Mouse (Mus musculus) G1E (cell line): ENCODE data around the gene Enoph1. TPM values are rescaled to one million over a fixed set of nuclear protein-coding genes. Genes with fewer than 3 reads are reported as not detected.

Experiments used
- ATAC-seq: 2 replicates; pipeline ENCODE4 v1.8.0; 2016; ENCODE audit warnings: mild to moderate bottlenecking; ENCODE audit not compliant: insufficient number of reproducible peaks, poor library complexity, low FRiP score, severe bottlenecking; ENCODE audit errors: extremely low read depth
- DNase-seq: peaks from one replicate; pipeline ENCODE4 v3.0.0; 2012; ENCODE audit warnings: low spot score
- H3K27me3 ChIP-seq: 2 replicates; pipeline ENCODE4 v1.6.1; 2012; ENCODE audit warnings: mild to moderate bottlenecking, low read length, inconsistent platforms; ENCODE audit not compliant: insufficient read depth
- H3K36me3 ChIP-seq: replicated peaks from 2 replicates; pipeline ENCODE3; 2012; ENCODE audit warnings: mild to moderate bottlenecking, inconsistent platforms
- H3K4me1 ChIP-seq: 2 replicates; pipeline ENCODE4 v1.6.1; 2012; ENCODE audit warnings: low read depth, low read length, inconsistent platforms, mixed read lengths; ENCODE audit not compliant: insufficient read depth
- H3K4me3 ChIP-seq: 2 replicates; pipeline ENCODE4 v1.5.1; 2012; ENCODE audit warnings: low read depth, mild to moderate bottlenecking, inconsistent platforms, low read length, moderate library complexity, mixed read lengths
- H3K9me3 ChIP-seq: replicated peaks from 2 replicates; pipeline ENCODE4 v1.6.1; 2012; ENCODE audit warnings: inconsistent platforms
- CTCF ChIP-seq: IDR thresholded peaks from 2 replicates; pipeline ENCODE4 v1.5.1; 2012; ENCODE audit warnings: low read depth, low read length, inconsistent platforms, mixed read lengths
- GATA1 ChIP-seq: IDR thresholded peaks from 2 replicates; pipeline ENCODE4 v1.6.1; 2012; ENCODE audit warnings: borderline replicate concordance, low read length, inconsistent platforms, mixed read lengths
- GATA2 ChIP-seq: IDR thresholded peaks from 2 replicates; pipeline ENCODE4 v1.6.1; 2012; ENCODE audit warnings: low read depth, low read length, inconsistent platforms, borderline replicate concordance
- POLR2AphosphoS5 ChIP-seq: IDR thresholded peaks from 2 replicates; pipeline ENCODE4 v1.6.1; 2012; ENCODE audit warnings: low read depth, low read length, inconsistent platforms; ENCODE audit not compliant: insufficient replicate concordance
- TAL1 ChIP-seq: conservative IDR thresholded peaks from 2 replicates; pipeline ENCODE4 v1.6.1; 2012; ENCODE audit warnings: low read depth, low read length, inconsistent platforms, mixed read lengths
- polyA plus RNA-seq: library from polyadenylated mRNA; stranded (reverse); fragments of >175 nt; gene quantifications from 2 replicates; pipeline ENCODE4 v1.2.3, GENCODE M21; 2012
- total RNA-seq, 2 experiments: library from RNA; stranded (forward) in 1 of 2; stranded (reverse) in 1 of 2; fragments of 200-1000 nt in 1 of 2; fragments of >200 nt in 1 of 2; fragmentation: Nextera tagmentation in 1 of 2; gene quantifications; 2 replicates each; pipeline ENCODE4 v1.2.3; 2014 to 2017

Gene Enoph1
- total and polyA plus RNA-seq, 3 experiments: 34.0 to 52.4 (median 41.7) TPM

GRCm38 (mm10) chr5:100052728-100053127 lies 12.9 kb downstream of the Enoph1 start:
- no peak overlapping the region for H3K4me3 ChIP-seq
- H3K4me1 ChIP-seq: peaks cover 31% of the 10 kb centered on the region
- TF ChIP-seq POLR2AphosphoS5 (no peak), CTCF (no peak), GATA2 (no peak), GATA1 (no peak), TAL1 (no peak)
- DNase-seq: no peak
- no peak for ATAC-seq
- no peaks in the 10 kb centered on the region for H3K9me3 ChIP-seq
- peaks cover 76% of the 10 kb centered on the region for H3K36me3 ChIP-seq
- H3K27me3 ChIP-seq: no peaks in the 10 kb centered on the region

- DNase-seq: no peak
- no peak overlapping the region for H3K4me3 ChIP-seq
- peaks cover 29% of the 10 kb centered on the region for H3K4me1 ChIP-seq
- peaks cover 80% of the 10 kb centered on the region for H3K36me3 ChIP-seq
- peak; percentile 22; the same call in 1 of the 2 replicates for ATAC-seq
- no peak for TF ChIP-seq GATA2
- TF ChIP-seq CTCF: no peak
- TF ChIP-seq POLR2AphosphoS5: no peak
- TF ChIP-seq GATA1: no peak
- TF ChIP-seq TAL1: no peak
- H3K9me3 ChIP-seq: no peaks in the 10 kb centered on the region
- H3K27me3 ChIP-seq: no peaks in the 10 kb centered on the region
Measured at GRCm38 (mm10) chr5:100054807-100055547, 15.2 kb downstream of the Enoph1 start.

DNA sequence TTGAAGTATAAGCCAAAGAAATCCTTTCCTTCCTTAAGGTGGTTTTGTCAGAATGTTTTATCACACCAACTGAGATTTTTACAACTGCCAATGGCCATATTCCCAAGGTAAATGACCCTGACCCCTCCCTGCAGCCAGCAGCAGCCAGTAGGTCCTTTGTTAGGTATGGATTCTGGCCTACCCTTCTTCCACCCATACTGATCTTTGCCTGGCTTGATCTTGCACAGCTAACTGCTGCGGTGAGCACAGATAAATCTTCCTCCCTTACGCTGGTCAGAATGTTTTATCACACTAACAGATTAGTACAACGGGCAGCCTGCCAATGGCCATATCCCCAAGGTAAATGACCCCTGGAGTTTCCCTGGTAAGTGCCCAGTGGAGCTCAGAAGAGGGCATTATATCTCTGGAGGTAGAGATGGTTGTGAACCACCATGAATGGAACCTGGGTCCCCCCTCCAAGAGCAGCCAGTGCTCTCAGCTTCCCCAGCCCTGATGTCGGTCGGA lies 16.1 kb downstream of the Enoph1 start:
- ATAC-seq (no peak), DNase-seq (no peak)
- H3K9me3 ChIP-seq: no peaks in the 10 kb centered on the region
- H3K4me3 ChIP-seq: no peak overlapping the region
- peaks cover 80% of the 10 kb centered on the region for H3K36me3 ChIP-seq
- TF ChIP-seq GATA1 (no peak), CTCF (no peak)
- no peaks in the 10 kb centered on the region for H3K27me3 ChIP-seq
- peaks cover 25% of the 10 kb centered on the region for H3K4me1 ChIP-seq

DNA sequence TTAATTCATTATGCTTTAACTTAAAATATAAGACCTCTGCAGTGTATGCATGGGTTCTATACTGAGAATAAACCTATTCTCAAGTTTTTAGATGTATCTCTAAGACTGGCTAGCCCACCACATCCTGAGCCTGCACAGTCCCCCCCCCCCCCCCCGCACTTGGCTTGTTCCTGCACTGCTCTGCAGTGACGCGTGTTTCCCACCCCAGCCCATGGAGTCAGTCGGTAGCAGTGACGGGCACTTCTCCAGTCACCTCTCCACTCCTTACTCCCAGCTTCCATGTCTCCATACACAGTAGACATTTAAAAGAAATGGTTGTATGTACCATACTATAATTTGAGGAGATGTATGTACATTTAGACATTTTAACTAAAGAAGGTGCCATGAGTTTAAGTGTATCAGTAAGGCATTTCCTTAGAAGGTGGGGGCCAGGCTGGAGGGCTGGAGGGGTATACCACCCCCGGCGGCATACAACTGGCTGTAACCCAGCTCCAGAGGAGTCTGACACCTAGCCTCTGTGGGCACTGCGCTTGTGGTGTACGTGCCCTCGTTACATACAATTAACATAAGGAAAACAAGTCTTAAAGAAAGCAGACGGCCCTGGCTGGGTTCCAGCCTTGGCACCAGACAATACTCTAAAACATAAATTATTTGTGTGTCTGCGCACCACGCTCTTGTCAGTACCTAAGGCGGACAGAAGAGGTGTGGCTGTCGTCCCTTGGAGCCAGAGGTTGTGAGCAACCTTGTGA lies 17.9 kb downstream of the Enoph1 start:
- no peak for ATAC-seq
- Histone ChIP-seq H3K4me3 (no peak overlapping the region), H3K36me3 (peaks cover 85% of the 10 kb centered on the region), H3K27me3 (no peaks in the 10 kb centered on the region), H3K4me1 (peaks cover 23% of the 10 kb centered on the region), H3K9me3 (no peaks in the 10 kb centered on the region)
- DNase-seq: no peak
- no peak for TF ChIP-seq GATA2
- no peak for TF ChIP-seq GATA1
- no peak for TF ChIP-seq POLR2AphosphoS5
- no peak for TF ChIP-seq CTCF

DNA sequence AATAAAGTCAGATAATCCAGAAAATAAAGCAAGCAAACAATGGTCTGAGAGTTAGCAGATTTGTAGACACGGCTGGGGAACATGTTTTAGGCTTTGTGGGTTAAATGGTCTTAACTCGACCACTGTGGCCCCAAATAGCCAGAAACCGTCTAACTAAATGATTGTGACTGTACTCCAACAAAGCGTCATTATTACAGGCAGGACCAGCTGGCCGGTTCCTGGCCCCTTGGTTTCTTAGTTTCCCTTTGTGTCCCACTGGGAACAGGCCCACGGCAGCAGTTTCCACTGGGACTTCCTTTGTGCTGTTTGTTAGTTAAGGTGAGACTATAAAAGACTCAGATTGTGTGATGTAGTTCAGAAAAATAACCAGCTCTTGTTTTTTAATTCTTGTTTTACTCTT lies 18.9 kb downstream of the Enoph1 start:
- H3K4me3 ChIP-seq: no peak overlapping the region
- DNase-seq: no peak
- H3K36me3 ChIP-seq: peaks cover 88% of the 10 kb centered on the region
- no peak for ATAC-seq
- no peaks in the 10 kb centered on the region for H3K27me3 ChIP-seq
- no peak for TF ChIP-seq GATA2
- no peaks in the 10 kb centered on the region for H3K9me3 ChIP-seq
- H3K4me1 ChIP-seq: peaks cover 17% of the 10 kb centered on the region

DNA sequence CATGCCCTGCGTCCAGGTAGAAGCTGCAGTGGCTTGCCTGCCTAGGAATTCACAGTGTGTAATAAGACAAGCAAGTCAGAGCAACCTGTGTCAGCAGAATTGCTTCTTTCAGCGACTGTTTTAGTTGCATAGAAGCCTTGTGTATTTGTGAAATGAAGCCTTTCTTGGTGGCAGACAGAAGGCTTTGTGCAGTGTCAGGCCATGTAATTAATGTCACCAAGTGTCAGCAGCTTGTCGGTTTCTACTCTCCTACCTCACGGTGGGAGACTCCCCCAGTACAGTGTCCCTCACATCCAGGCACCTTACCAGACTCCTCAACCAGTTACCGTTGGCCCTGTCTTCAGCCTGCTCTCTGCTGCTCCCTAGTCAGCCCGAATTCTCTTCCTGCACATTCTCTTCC lies 19.5 kb downstream of the Enoph1 start:
- peaks cover 90% of the 10 kb centered on the region for H3K36me3 ChIP-seq
- no peak for TF ChIP-seq POLR2AphosphoS5
- no peak for TF ChIP-seq CTCF
- no peak for TF ChIP-seq GATA2
- no peak for TF ChIP-seq TAL1
- no peak for TF ChIP-seq GATA1
- no peaks in the 10 kb centered on the region for H3K27me3 ChIP-seq
- ATAC-seq (no peak), DNase-seq (no peak)
- H3K4me1 ChIP-seq: peaks cover 16% of the 10 kb centered on the region
- no peaks in the 10 kb centered on the region for H3K9me3 ChIP-seq
- no peak overlapping the region for H3K4me3 ChIP-seq
